Mouse (Mus musculus) kidney, postnatal 0 days (tissue): ENCODE measurements at regions not wholly inside any gene's neighbourhood (a gene's known extent, or its start where the extent isn't known, plus 50 kb on each side); places are given as distances from the start of the nearest gene placed in this dataset.

Experiments used
- ATAC-seq: fragments of 200-750 bp; cut with Nextera tagmentation; replicated peaks from 2 replicates; pipeline ENCODE4 v1.8.0; 2017; ENCODE audit warnings: low read depth, moderate number of reproducible peaks, moderate TSS enrichment, moderate library complexity; ENCODE audit not compliant: low FRiP score
- DNase-seq: peaks from one replicate; pipeline ENCODE4 v3.0.0-alpha.2; 2016; ENCODE audit warnings: low spot score
- H3K27ac ChIP-seq: fragments of 300-500 bp; sonication (generic); 2 replicates; pipeline ENCODE4 v1.5.1; 2014; ENCODE audit warnings: mild to moderate bottlenecking
- H3K27me3 ChIP-seq: fragments of 300-500 bp; sonication (generic); 2 replicates; pipeline ENCODE4 v1.6.1; 2014; ENCODE audit warnings: low read length, mixed read lengths; ENCODE audit not compliant: insufficient read depth
- H3K36me3 ChIP-seq: fragments of 300-500 bp; sonication (generic); 2 replicates; pipeline ENCODE4 v1.6.1; 2014; ENCODE audit warnings: low read length, mixed read lengths; ENCODE audit not compliant: insufficient read depth
- H3K4me1 ChIP-seq: fragments of 300-500 bp; sonication (generic); replicated peaks from 2 replicates; pipeline ENCODE4 v1.6.1; 2014; ENCODE audit warnings: antibody characterized with exemption, low read length, mixed read lengths; ENCODE audit not compliant: insufficient read depth
- H3K4me2 ChIP-seq: fragments of 300-500 bp; sonication (generic); 2 replicates; pipeline ENCODE4 v1.6.1; 2014; ENCODE audit warnings: mild to moderate bottlenecking, low read length, moderate library complexity, mixed read lengths
- H3K4me3 ChIP-seq: fragments of 300-500 bp; sonication (generic); replicated peaks from 2 replicates; pipeline ENCODE4 v1.5.1; 2014; ENCODE audit warnings: low read depth, low read length
- H3K9ac ChIP-seq: fragments of 300-500 bp; sonication (generic); 2 replicates; pipeline ENCODE4 v1.6.1; 2014; ENCODE audit warnings: low read depth, low read length
- H3K9me3 ChIP-seq: fragments of 300-500 bp; sonication (generic); replicated peaks from 2 replicates; pipeline ENCODE4 v1.6.1; 2016; ENCODE audit warnings: low read length, inconsistent platforms, mixed read lengths
- CTCF ChIP-seq: IDR thresholded peaks from 2 replicates; pipeline ENCODE4 v1.5.1; 2016; ENCODE audit warnings: antibody characterized with exemption, low read depth, mild to moderate bottlenecking, moderate library complexity
- WGBS: fragments of 180-500 bp; shearing (Covaris S2); extraction: QIAGEN DNeasy Blood & Tissue Kit; methylation state at CpG from one replicate; pipeline ENCODE4 v1.1.7; 2014; 5-methylcytosine and 5-hydroxymethylcytosine counted together

DNA sequence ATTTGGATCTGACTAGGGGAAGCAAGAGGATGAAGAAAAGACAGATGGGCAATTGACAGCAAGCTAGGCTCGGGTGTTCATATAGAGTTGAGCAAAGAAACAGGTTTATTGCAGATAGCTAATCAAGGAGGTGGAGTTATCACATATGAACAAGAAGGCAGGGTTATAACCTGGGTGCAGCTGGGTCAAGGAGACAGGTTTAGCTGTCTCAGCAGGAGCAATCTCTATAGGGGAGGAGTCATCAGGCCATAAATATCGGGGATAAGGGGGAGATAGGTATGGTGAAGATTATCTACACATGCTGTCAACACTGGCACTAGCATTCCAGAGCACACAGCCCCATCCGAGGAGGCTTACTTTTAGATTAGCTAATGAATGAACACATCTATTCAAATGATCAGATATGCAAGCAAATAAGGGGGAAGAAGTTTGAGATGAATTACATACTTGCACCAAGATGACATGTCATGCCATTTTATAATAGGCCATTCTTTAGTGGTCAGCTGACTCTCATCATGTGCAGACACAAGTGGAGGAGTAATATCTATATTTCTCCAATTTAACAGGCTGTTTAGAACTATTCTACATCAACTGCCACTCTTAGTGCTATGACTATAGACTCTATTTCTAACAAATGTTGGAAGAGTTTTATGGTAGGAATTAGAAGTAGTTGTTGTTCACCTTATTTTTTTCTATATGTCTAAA is 76.9 kb downstream of the Lhx9 start:
- no peaks in the 10 kb centered on the region for H3K36me3 ChIP-seq
- H3K9ac ChIP-seq, result no peak overlapping the region
- H3K4me3 ChIP-seq, result no peak overlapping the region
- no peaks in the 10 kb centered on the region for H3K27me3 ChIP-seq
- H3K4me2 ChIP-seq, result no peak overlapping the region
- DNase-seq (no peak), ATAC-seq (no peak)
- no peak overlapping the region for H3K27ac ChIP-seq
- WGBS, result 69% methylated on average over 3 of the region's 3 CpGs
- no peaks in the 10 kb centered on the region for H3K9me3 ChIP-seq
- TF ChIP-seq CTCF, result no peak
- no peaks in the 10 kb centered on the region for H3K4me1 ChIP-seq

DNA sequence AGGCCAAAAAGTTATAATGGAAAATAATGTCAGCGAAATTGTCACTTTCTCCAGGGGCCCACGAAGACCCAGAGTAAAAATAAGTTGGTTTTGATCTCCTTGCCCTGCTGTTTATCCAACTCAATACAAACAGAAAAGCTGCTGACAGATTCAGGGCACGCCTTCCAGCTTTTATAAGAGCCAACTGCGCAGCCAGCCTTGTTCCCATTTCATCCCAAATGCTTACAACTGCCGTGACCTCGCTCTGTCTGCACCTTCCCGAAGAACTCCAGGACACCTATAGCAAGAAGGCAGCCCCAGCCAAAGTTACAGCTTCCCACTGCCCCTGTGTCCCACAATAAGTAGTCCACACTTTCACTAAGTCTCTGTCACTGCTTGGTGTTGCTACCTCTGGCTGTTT is 85.5 kb downstream of the Lhx9 start:
- H3K9ac ChIP-seq, result no peak overlapping the region
- H3K27ac ChIP-seq, result no peak overlapping the region
- H3K9me3 ChIP-seq, result no peaks in the 10 kb centered on the region
- 75% methylated on average over 7 of the region's 7 CpGs for WGBS
- no peaks in the 10 kb centered on the region for H3K4me1 ChIP-seq
- H3K4me3 ChIP-seq, result no peak overlapping the region
- no peaks in the 10 kb centered on the region for H3K36me3 ChIP-seq
- ATAC-seq (no peak), DNase-seq (no peak)
- no peaks in the 10 kb centered on the region for H3K27me3 ChIP-seq
- TF ChIP-seq CTCF, result no peak
- no peak overlapping the region for H3K4me2 ChIP-seq

DNA sequence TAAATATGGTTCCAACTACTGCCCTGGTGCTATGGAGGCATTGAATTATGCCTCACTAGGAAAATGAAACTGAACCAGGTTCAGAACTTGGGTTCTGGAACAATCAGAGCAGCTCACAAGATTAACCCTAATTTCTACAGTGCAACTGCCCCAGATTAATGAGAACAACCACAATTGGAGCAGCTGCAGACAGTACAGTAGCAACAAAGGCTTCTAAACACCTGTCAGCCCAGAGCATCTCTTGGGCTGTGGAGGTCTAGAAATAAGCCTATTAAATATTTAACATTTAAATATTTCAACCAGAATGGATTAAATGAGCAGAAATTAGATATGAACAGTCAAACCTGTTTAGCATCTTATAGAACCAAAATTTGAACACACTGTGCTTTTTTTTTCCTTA is 90.6 kb downstream of the Lhx9 start:
- no peaks in the 10 kb centered on the region for H3K36me3 ChIP-seq
- no peaks in the 10 kb centered on the region for H3K4me1 ChIP-seq
- no peak for TF ChIP-seq CTCF

DNA sequence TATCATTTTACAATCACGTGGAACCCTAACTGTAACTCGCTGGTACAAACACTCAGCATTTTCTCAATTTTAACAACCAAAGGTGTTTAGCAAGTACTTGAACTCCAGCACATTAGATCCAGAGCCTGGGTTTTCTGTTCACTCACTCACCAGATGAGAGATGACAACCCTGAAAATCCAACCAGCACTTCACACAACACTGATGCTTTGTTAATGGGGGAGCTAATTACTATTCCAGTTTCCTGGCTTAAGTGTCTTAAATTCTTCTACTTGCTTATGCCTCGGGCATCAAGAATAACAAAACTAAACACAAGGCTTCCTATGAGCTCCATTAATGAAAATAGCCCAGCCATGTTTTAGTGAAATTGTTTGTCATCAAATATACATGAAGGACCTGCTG is 113.4 kb upstream of the Nek7 start:
- H3K27ac ChIP-seq, result no peak overlapping the region
- no peaks in the 10 kb centered on the region for H3K27me3 ChIP-seq
- 0 out of 2 replicates have a peak, but pooled peaks cover 3% of the 10 kb centered on the region for H3K4me1 ChIP-seq
- no peaks in the 10 kb centered on the region for H3K36me3 ChIP-seq
- WGBS, result 68% methylated on average over 3 of the region's 3 CpGs
- H3K4me2 ChIP-seq, result no peak overlapping the region
- DNase-seq (no peak), ATAC-seq (no peak)
- H3K9ac ChIP-seq, result no peak overlapping the region
- TF ChIP-seq CTCF, result no peak
- H3K4me3 ChIP-seq, result no peak overlapping the region
- H3K9me3 ChIP-seq, result no peaks in the 10 kb centered on the region

More for the DNA sequence above, 90.6 kb downstream of the Lhx9 start:
- Histone ChIP-seq H3K27me3 (no peaks in the 10 kb centered on the region), H3K9me3 (no peaks in the 10 kb centered on the region), H3K4me2 (no peak overlapping the region), H3K4me3 (no peak overlapping the region), H3K9ac (no peak overlapping the region), H3K27ac (no peak overlapping the region)
- DNase-seq (no peak), ATAC-seq (no peak)

DNA sequence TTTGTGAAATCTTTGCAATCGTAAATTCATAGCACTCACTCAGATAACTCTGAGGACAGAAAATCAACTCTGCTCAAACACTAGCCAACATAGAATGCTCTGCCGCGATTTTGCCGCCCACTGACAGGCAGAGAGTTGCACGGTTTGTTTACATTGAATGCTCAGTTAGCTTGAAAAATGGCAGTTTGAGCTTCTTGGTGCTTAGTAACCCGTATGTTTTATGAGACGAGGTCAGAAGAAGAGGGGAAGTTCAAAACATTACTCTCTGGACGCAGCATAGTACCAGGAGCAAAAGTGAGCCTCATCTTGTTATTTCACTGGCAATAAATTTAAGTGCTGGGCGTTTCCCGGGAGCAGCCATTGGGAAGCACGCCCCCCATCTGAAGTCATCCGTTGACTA is 111.1 kb upstream of the Nek7 start:
- Histone ChIP-seq H3K4me1 (0 out of 2 replicates have a peak, but pooled peaks cover 3% of the 10 kb centered on the region), H3K9me3 (no peaks in the 10 kb centered on the region), H3K27ac (no peak overlapping the region), H3K27me3 (no peaks in the 10 kb centered on the region), H3K36me3 (no peaks in the 10 kb centered on the region), H3K9ac (no peak overlapping the region), H3K4me3 (no peak overlapping the region), H3K4me2 (peak overlapping the region; percentile 10; the same call in 1 of the 2 replicates)
- TF ChIP-seq CTCF, result no peak
- DNase-seq, result peak; percentile 58
- WGBS, result 16% methylated on average over 12 of the region's 12 CpGs
- no peak for ATAC-seq

DNA sequence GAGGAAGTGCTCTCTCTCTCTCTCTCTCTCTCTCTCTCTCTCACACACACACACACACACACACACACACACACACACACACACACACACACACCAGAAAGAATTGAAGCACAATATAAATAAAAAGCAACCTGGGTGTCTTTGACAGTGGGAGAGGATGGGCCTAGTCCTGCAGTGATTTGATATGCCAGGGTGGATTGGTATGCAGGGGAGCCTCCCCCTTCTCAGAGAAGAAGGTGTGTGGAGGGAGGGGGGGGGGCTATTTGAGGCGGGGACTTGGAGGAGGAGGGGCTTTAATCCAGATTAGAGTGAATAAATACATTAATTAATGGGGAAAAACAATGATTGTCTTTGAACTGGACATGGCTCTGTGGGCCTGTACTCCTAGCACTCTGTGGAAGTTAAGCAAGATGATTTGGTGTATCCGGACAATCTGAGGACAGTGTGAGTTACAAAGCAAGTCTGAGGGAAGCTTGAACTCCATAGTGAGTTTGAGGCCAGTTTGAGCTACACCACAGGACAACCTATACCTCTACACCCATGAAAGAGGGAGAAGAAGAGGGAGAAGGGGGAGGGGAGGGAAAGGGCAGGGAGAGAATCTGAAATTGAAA is 109.3 kb upstream of the Nek7 start:
- Histone ChIP-seq H3K9me3 (no peaks in the 10 kb centered on the region), H3K27me3 (no peaks in the 10 kb centered on the region), H3K4me3 (no peak overlapping the region), H3K36me3 (no peaks in the 10 kb centered on the region), H3K9ac (no peak overlapping the region), H3K4me2 (no peak overlapping the region), H3K4me1 (0 out of 2 replicates have a peak, but pooled peaks cover 3% of the 10 kb centered on the region), H3K27ac (no peak overlapping the region)
- WGBS, result 53% methylated on average over 2 of the region's 2 CpGs
- TF ChIP-seq CTCF, result no peak
- peak; percentile 59; the same call in 1 of the 2 replicates for ATAC-seq
- no peak for DNase-seq
